Mouse (Mus musculus) lung, adult 2 months (tissue): ENCODE measurements around the gene Cacna1i. TPM values are rescaled to one million over a fixed set of nuclear protein-coding genes. Genes with fewer than 3 reads are reported as not detected.

Experiments used
- DNase-seq: peaks from one replicate; pipeline ENCODE4 v3.0.0; 2022
- H3K4me1 ChIP-seq: fragments of 200-500 bp; 2 replicates; pipeline ENCODE4 v1.6.1; 2011; ENCODE audit warnings: low read length; ENCODE audit not compliant: control insufficient read depth, insufficient read depth
- H3K4me3 ChIP-seq: fragments of 200-500 bp; replicated peaks from 2 replicates; pipeline ENCODE3; 2011; ENCODE audit warnings: low read depth, mild to moderate bottlenecking, control low read depth, low read length; ENCODE audit errors: extremely low read depth
- CTCF ChIP-seq: fragments of 200-500 bp; IDR thresholded peaks from 2 replicates; pipeline ENCODE4 v1.5.1; 2011; ENCODE audit warnings: mild to moderate bottlenecking, low read length, control low read depth; ENCODE audit not compliant: insufficient read depth
- POLR2A ChIP-seq: fragments of 200-500 bp; IDR thresholded peaks from 2 replicates; pipeline ENCODE4 v1.6.1; 2011; ENCODE audit warnings: low read depth, mild to moderate bottlenecking, control low read depth, low read length, borderline replicate concordance; ENCODE audit errors: extremely low read depth
- WGBS: fragments of 180-500 bp; shearing (Covaris S2); methylation state at CpG from one replicate; pipeline ENCODE4 v1.1.7; 2018; 5-methylcytosine and 5-hydroxymethylcytosine counted together
- polyA plus RNA-seq: library from polyadenylated mRNA; depleted of rRNA; stranded (reverse); fragments of >200 nt; gene quantifications from 2 replicates; pipeline ENCODE4 v1.2.3, GENCODE M21; 2012

Gene Cacna1i
- polyA plus RNA-seq, 1 experiment: 1.2 TPM

- peaks cover 15% of the 10 kb centered on the region for H3K4me1 ChIP-seq
- WGBS: 47% methylated on average over 12 of the region's 12 CpGs
- 0 out of 2 replicates have a peak, but pooled peaks have one; percentile 14 for TF ChIP-seq POLR2A
- TF ChIP-seq CTCF: no peak
- no peak overlapping the region for H3K4me3 ChIP-seq
- DNase-seq: no peak
Observed at GRCm38 (mm10) chr15:80256656-80257601, 30.1 kb upstream of the Cacna1i start.

GRCm38 (mm10) chr15:80257602-80258239, 29.3 kb upstream of the Cacna1i start:
- Histone ChIP-seq H3K4me3 (no peak overlapping the region), H3K4me1 (peaks cover 15% of the 10 kb centered on the region)
- WGBS: 22% methylated on average over 4 of the region's 4 CpGs
- TF ChIP-seq POLR2A (0 out of 2 replicates have a peak, but pooled peaks have one; percentile 7), CTCF (no peak)
- peak; percentile 19 for DNase-seq

- Histone ChIP-seq H3K4me3 (no peak overlapping the region), H3K4me1 (peaks cover 18% of the 10 kb centered on the region)
- DNase-seq: no peak
- TF ChIP-seq POLR2A: peak; percentile 33; the same call in 1 of the 2 replicates
- TF ChIP-seq CTCF: no peak
- 52% methylated on average over 11 of the region's 11 CpGs for WGBS
Observed at GRCm38 (mm10) chr15:80258240-80259170, 28.5 kb upstream of the Cacna1i start.

GRCm38 (mm10) chr15:80259406-80260045, 27.5 kb upstream of the Cacna1i start:
- H3K4me3 ChIP-seq: no peak overlapping the region
- TF ChIP-seq CTCF: no peak
- peaks cover 17% of the 10 kb centered on the region for H3K4me1 ChIP-seq
- WGBS: 72% methylated on average over 8 of the region's 8 CpGs
- no peak for DNase-seq

GRCm38 (mm10) chr15:80260677-80261076, 26.4 kb upstream of the Cacna1i start:
- peak; percentile 83 for DNase-seq
- TF ChIP-seq CTCF (peak; percentile 99), POLR2A (no peak)
- Histone ChIP-seq H3K4me3 (no peak overlapping the region), H3K4me1 (peaks cover 19% of the 10 kb centered on the region)
- 12% methylated on average over 3 of the region's 3 CpGs for WGBS

GRCm38 (mm10) chr15:80261100-80261499, 25.9 kb upstream of the Cacna1i start:
- 80% methylated on average over 7 of the region's 7 CpGs for WGBS
- Histone ChIP-seq H3K4me1 (peaks cover 19% of the 10 kb centered on the region), H3K4me3 (no peak overlapping the region)
- TF ChIP-seq POLR2A (no peak), CTCF (no peak)
- no peak for DNase-seq

GRCm38 (mm10) chr15:80263610-80264575, 23.1 kb upstream of the Cacna1i start, which contains the start of gene Rps19bp1:
Gene Rps19bp1, minus strand, starts transcription at chr15:80264315.
- Histone ChIP-seq H3K4me1 (peaks cover 7% of the 10 kb centered on the region), H3K4me3 (peak within 1 kb of the TSS; percentile 79)
- WGBS: under 1% methylated on average over 63 of the region's 66 CpGs
- peak; percentile 86 for DNase-seq
- TF ChIP-seq CTCF: no peak
- peak; percentile 60; the same call in 1 of the 2 replicates for TF ChIP-seq POLR2A

GRCm38 (mm10) chr15:80266281-80266680, 20.8 kb upstream of the Cacna1i start:
- WGBS: 0% methylated on average over 2 of the region's 2 CpGs
- peaks cover 7% of the 10 kb centered on the region for H3K4me1 ChIP-seq
- no peak overlapping the region for H3K4me3 ChIP-seq
- peak; percentile 54 for DNase-seq
- TF ChIP-seq POLR2A: no peak
- TF ChIP-seq CTCF: peak; percentile 86
